Mouse (Mus musculus) adrenal gland, postnatal 25 days (tissue): Measurements from ENCODE around the gene Abhd2. TPM values are rescaled to one million over a fixed set of nuclear protein-coding genes. Genes with fewer than 3 reads are reported as not detected.

ENCODE experiments used
- DNase-seq: peaks from one replicate; pipeline ENCODE4 v3.0.0; 2021; ENCODE audit warnings: mixed read lengths
- total RNA-seq: library from RNA; stranded (reverse); gene quantifications from 2 replicates; pipeline ENCODE4 v1.2.3, GENCODE M21; 2021

Abhd2 gene
- total RNA-seq, 1 experiment from 2014 or later = 1,323 TPM

GRCm38 (mm10) chr7:79323855-79324254 is 50.9 kb downstream of the Abhd2 start:
- no peak for DNase-seq

- no peak for DNase-seq
Measured at GRCm38 (mm10) chr7:79328769-79329168, 55.8 kb downstream of the Abhd2 start.

GRCm38 (mm10) chr7:79331197-79331596 is 58.2 kb downstream of the Abhd2 start:
- DNase-seq = no peak

GRCm38 (mm10) chr7:79333419-79333818 is 60.4 kb downstream of the Abhd2 start:
- DNase-seq = no peak

GRCm38 (mm10) chr7:79336362-79336910 is 63.4 kb downstream of the Abhd2 start:
- no peak for DNase-seq

GRCm38 (mm10) chr7:79345902-79346301 is 72.9 kb downstream of the Abhd2 start:
- DNase-seq = peak; percentile 61

GRCm38 (mm10) chr7:79346555-79347075 is 73.6 kb downstream of the Abhd2 start:
- no peak for DNase-seq

- DNase-seq = no peak
Measured at GRCm38 (mm10) chr7:79347108-79347813, 74.3 kb downstream of the Abhd2 start.

- no peak for DNase-seq
Measured at GRCm38 (mm10) chr7:79348816-79349215, 75.8 kb downstream of the Abhd2 start.

GRCm38 (mm10) chr7:79349738-79350386 is 76.9 kb downstream of the Abhd2 start:
- DNase-seq = peak; percentile 55

GRCm38 (mm10) chr7:79358350-79359182 is 85.6 kb downstream of the Abhd2 start:
- DNase-seq = no peak

- no peak for DNase-seq
Measured at GRCm38 (mm10) chr7:79359183-79359435, 86.1 kb downstream of the Abhd2 start.

GRCm38 (mm10) chr7:79360056-79360455 is 87.1 kb downstream of the Abhd2 start:
- no peak for DNase-seq

- no peak for DNase-seq
Measured at GRCm38 (mm10) chr7:79362208-79362607, 89.2 kb downstream of the Abhd2 start.

GRCm38 (mm10) chr7:79362830-79363229 is 89.8 kb downstream of the Abhd2 start:
- no peak for DNase-seq

- DNase-seq = peak; percentile 47
Measured at GRCm38 (mm10) chr7:79363370-79364043, 90.5 kb downstream of the Abhd2 start.

GRCm38 (mm10) chr7:79368664-79369063 is 95.7 kb downstream of the Abhd2 start:
- DNase-seq = no peak

GRCm38 (mm10) chr7:79369416-79369815 is 96.4 kb downstream of the Abhd2 start:
- DNase-seq = no peak

GRCm38 (mm10) chr7:79371321-79371879 is 98.4 kb downstream of the Abhd2 start:
- peak; percentile 81 for DNase-seq

GRCm38 (mm10) chr7:79374017-79374416 is 101.0 kb downstream of the Abhd2 start:
- no peak for DNase-seq

- DNase-seq = no peak
Measured at GRCm38 (mm10) chr7:79375594-79375993, 102.6 kb downstream of the Abhd2 start.
